Mouse (Mus musculus) neural tube, embryonic 14.5 days (tissue): ENCODE measurements around the gene Agap2. TPM values are rescaled to one million over a fixed set of nuclear protein-coding genes. Genes with fewer than 3 reads are reported as not detected.

Experiments used
- ATAC-seq: fragments of 200-750 bp; cut with Nextera tagmentation; 2 replicates; pipeline ENCODE4 v1.8.0; 2017; ENCODE audit warnings: low read depth, mild to moderate bottlenecking, moderate TSS enrichment, moderate library complexity
- H3K27ac ChIP-seq: fragments of 300-500 bp; sonication (generic); 2 replicates; pipeline ENCODE4 v1.5.1; 2014; ENCODE audit warnings: low read depth, mild to moderate bottlenecking, control low read depth, low read length, moderate library complexity, mixed read lengths
- H3K27me3 ChIP-seq: fragments of 300-500 bp; sonication (generic); 2 replicates; pipeline ENCODE4 v1.6.1; 2014; ENCODE audit warnings: low read length; ENCODE audit not compliant: control insufficient read depth, insufficient read depth
- H3K36me3 ChIP-seq: fragments of 300-500 bp; sonication (generic); 2 replicates; pipeline ENCODE4 v1.6.1; 2014; ENCODE audit warnings: low read length, mixed read lengths; ENCODE audit not compliant: control insufficient read depth, insufficient read depth
- H3K4me1 ChIP-seq: fragments of 300-500 bp; sonication (generic); 2 replicates; pipeline ENCODE4 v1.6.1; 2014; ENCODE audit warnings: low read length; ENCODE audit not compliant: control insufficient read depth, insufficient read depth
- H3K4me2 ChIP-seq: fragments of 300-500 bp; sonication (generic); 2 replicates; pipeline ENCODE4 v1.6.1; 2014; ENCODE audit warnings: mild to moderate bottlenecking, low read depth, low read length, control low read depth
- H3K4me3 ChIP-seq: fragments of 300-500 bp; sonication (generic); 2 replicates; pipeline ENCODE4 v1.5.1; 2014; ENCODE audit warnings: low read depth, low read length, control low read depth, mixed read lengths
- H3K9ac ChIP-seq: fragments of 300-500 bp; sonication (generic); replicated peaks from 2 replicates; pipeline ENCODE4 v1.6.1; 2014; ENCODE audit warnings: low read depth, mild to moderate bottlenecking, control low read depth, low read length, mixed read lengths
- H3K9me3 ChIP-seq: fragments of 300-500 bp; sonication (generic); 2 replicates; pipeline ENCODE4 v1.6.1; 2016; ENCODE audit warnings: low read length; ENCODE audit not compliant: control insufficient read depth
- WGBS: fragments of 180-500 bp; shearing (Covaris S2); extraction: QIAGEN DNeasy Blood & Tissue Kit; methylation state at CpG from one replicate; pipeline ENCODE4 v1.1.7; 2014; 5-methylcytosine and 5-hydroxymethylcytosine counted together
- polyA plus RNA-seq: library from polyadenylated mRNA; unstranded; fragments of >200 nt; fragmentation: Nextera tagmentation; extraction: Ambion mirVana; gene quantifications from 2 replicates; pipeline ENCODE4 v1.2.1, GENCODE M21; 2014

Agap2 gene
- polyA plus RNA-seq, 1 experiment from 2014 or later: 10.6 TPM

DNA sequence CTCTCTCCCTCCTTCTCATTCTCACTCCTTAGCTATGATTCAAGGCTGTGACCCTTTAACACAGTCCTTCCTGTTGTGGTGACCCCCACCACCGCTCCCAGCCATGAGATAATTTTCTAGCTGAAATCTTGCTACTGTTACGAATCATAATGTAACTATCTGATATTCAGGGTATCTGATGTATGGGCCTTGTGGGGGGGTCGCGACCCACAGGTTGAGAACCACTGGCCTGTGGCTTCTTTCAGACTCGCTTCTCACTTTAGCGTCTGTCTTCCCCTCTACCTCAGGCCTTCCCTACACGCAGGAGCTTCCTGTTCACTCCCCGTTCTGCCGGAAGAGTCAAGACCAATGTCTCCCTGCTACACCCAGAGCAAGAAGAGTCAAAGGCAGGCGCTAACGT is 43.4 kb downstream of the Agap2 start:
- no peaks in the 10 kb centered on the region for H3K9me3 ChIP-seq
- H3K4me2 ChIP-seq: no peak overlapping the region
- WGBS: 94% methylated on average over 11 of the region's 11 CpGs
- peaks cover 15% of the 10 kb centered on the region for H3K4me1 ChIP-seq
- H3K4me3 ChIP-seq: no peak overlapping the region
- H3K36me3 ChIP-seq: peaks cover 11% of the 10 kb centered on the region
- no peak for ATAC-seq
- no peak overlapping the region for H3K27ac ChIP-seq
- no peak overlapping the region for H3K9ac ChIP-seq
- H3K27me3 ChIP-seq: no peaks in the 10 kb centered on the region

DNA sequence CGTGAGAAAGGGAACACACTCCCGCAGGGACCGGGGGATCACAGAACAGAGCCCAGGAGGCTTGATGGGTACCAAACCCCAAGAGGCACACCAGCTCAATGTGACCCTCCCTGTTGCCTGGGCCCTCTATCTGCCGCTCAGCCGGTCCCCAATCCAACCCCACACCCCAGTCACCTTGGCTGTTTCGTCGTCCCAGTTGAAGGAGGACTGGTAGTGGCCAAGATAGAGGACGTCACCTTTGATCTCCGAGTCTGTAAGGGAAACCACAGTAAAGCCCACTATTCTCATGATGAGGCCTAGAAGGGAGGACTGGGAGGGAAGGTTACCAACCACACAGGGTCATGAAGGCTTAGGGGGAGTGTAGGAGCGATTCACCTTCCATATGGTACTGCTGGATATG is 44.1 kb downstream of the Agap2 start:
- Histone ChIP-seq H3K4me3 (no peak overlapping the region), H3K4me2 (no peak overlapping the region), H3K36me3 (peaks cover 11% of the 10 kb centered on the region)

DNA sequence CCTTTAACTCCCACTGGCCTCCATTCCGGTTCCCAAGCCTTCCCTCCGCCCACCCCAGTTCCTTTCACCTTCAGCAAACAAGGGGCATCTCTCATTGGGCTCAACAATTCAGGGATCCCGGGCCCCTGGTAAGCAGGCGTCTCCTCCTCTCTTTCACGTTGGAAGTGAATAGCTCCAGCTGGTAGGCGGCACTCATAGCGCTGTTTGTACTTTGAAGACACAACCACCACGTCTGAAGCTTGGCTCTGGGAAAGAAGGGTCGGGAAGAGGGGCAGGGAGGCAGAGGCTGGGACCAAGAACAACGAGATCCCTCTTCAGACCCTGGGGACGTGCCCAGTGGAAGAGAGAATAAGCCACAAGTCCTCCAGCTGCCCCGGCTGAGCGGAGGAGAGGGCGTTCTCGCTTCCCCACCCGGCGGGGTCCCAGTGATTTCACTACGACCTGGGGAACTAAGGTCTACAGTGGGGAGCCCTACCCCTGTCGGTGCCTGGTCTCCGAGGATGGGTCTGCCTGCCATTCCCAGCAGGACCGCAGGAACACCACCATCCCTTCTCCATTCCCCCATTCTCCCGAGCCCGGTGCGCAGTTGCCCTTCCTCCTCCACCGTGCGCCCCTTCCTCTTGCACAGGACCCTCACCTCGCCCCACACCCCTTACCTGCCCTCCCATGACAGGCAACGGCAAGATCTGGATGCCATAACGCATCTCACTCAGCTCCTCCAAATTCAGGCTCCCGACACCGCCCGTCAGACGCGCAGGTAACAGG is 45.4 kb downstream of the Agap2 start:
- Histone ChIP-seq H3K36me3 (peaks cover 11% of the 10 kb centered on the region), H3K27ac (peak overlapping the region; percentile 39; the same call in 1 of the 2 replicates), H3K9ac (peak overlapping the region; percentile 81), H3K4me3 (peak overlapping the region; percentile 84), H3K9me3 (no peaks in the 10 kb centered on the region), H3K4me2 (peak overlapping the region; percentile 87), H3K4me1 (peaks cover 15% of the 10 kb centered on the region), H3K27me3 (no peaks in the 10 kb centered on the region)
- 3% methylated on average over 34 of the region's 34 CpGs for WGBS
- ATAC-seq: peak; percentile 38

More for the DNA sequence above, 44.1 kb downstream of the Agap2 start:
- Histone ChIP-seq H3K9ac (no peak overlapping the region), H3K9me3 (no peaks in the 10 kb centered on the region), H3K27ac (no peak overlapping the region), H3K4me1 (peaks cover 15% of the 10 kb centered on the region), H3K27me3 (no peaks in the 10 kb centered on the region)
- 94% methylated on average over 10 of the region's 10 CpGs for WGBS
- ATAC-seq: no peak

DNA sequence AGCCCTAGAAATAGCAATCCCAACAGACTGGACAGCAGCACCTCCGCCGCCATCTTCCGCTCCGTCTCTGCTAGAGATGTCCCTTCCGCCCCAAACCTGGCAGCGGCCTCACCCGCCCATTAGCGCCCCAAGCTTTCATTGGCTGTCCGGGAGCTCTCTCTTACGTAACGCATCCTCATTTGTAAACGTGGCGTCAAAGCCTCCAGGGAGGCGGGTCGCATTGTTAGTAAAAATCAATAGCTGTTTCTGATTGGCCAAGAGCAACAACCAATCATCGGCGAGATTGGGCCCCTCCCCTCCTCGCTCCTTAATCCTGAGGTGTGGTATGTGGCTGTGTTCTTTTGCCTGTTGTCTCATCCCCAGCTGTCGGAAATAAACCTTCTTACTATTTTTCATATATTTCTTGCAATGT is 46.0 kb downstream of the Agap2 start, which contains the start of gene Os9:
Gene Os9, minus strand, starts transcription at position 66 of the 412 bp plus-strand sequence.
- Histone ChIP-seq H3K27ac (peak within 1 kb of the TSS; percentile 94), H3K4me2 (peak within 1 kb of the TSS; percentile 87), H3K4me1 (peaks cover 15% of the 10 kb centered on the region), H3K36me3 (peaks cover 11% of the 10 kb centered on the region), H3K27me3 (no peaks in the 10 kb centered on the region), H3K9ac (peak within 1 kb of the TSS; percentile 81), H3K4me3 (peak within 1 kb of the TSS; percentile 84), H3K9me3 (no peaks in the 10 kb centered on the region)
- peak; percentile 93 for ATAC-seq
- under 1% methylated on average over 19 of the region's 19 CpGs for WGBS

DNA sequence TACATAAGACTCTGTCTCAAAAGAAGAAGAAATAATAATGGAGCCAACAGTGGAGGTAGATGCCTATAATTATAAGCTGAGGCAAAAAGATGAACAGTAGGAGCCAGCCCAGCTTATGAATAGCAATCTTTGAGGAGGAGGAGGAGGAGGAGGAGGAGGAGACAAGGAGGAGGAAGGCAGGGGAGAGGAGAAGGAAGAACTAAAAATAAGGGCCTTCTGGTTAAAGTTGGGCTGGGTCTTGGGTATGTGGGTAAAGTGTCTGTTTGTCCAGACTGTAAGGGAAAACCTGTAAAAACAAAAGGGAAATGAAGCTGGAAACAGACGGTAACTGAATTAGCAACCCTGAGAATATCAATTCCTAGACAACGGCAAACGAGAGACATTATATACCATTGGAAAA is 46.9 kb downstream of the Agap2 start:
- H3K9me3 ChIP-seq: no peaks in the 10 kb centered on the region
- H3K4me3 ChIP-seq: peak overlapping the region; percentile 84
- ATAC-seq: no peak
- H3K27ac ChIP-seq: peak overlapping the region; percentile 94; the same call in 1 of the 2 replicates
- H3K4me2 ChIP-seq: peak overlapping the region; percentile 61
- H3K4me1 ChIP-seq: peaks cover 15% of the 10 kb centered on the region
- peak overlapping the region; percentile 47 for H3K9ac ChIP-seq
- no peaks in the 10 kb centered on the region for H3K27me3 ChIP-seq
- H3K36me3 ChIP-seq: peaks cover 10% of the 10 kb centered on the region
- 73% methylated on average over 3 of the region's 3 CpGs for WGBS

DNA sequence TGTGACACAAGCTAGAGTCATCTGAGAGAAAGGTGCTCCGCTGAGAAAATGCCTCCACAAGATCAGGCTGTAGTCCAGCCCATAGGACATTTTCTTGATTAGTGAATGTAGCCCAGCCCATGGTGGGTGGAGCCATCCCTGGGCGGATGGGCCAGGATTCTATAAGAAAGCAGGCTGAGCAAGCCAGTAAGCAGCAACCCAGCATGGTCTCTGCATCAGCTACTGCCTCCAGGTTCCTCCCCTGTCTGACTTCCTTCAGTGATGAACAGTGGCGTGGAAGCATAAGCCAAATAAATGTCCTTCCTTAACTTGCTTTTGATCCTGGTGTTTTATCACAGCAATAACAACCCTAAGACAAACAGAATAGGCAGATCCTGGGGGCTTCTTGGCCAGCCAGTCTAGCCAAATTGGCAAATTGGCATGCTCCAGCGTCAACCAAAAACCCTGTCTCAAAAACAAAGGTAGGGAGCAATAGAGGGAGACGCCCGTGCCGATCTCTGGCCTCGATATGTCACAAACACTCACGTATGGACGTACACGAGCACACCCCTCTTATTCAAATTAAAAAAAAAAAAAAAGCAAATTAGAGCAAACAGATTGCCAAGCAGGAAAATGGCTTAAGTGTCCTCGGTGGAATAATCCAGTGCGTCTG is 47.8 kb downstream of the Agap2 start:
- H3K36me3 ChIP-seq: peaks cover 2% of the 10 kb centered on the region
- H3K9ac ChIP-seq: peak overlapping the region; percentile 42
- no peaks in the 10 kb centered on the region for H3K9me3 ChIP-seq
- no peaks in the 10 kb centered on the region for H3K27me3 ChIP-seq
- H3K4me2 ChIP-seq: peak overlapping the region; percentile 61
- H3K4me1 ChIP-seq: peaks cover 15% of the 10 kb centered on the region
- peak overlapping the region; percentile 94 for H3K27ac ChIP-seq
- WGBS: 7% methylated on average over 13 of the region's 13 CpGs
- ATAC-seq: peak; percentile 23; the same call in 1 of the 2 replicates
- H3K4me3 ChIP-seq: peak overlapping the region; percentile 18

DNA sequence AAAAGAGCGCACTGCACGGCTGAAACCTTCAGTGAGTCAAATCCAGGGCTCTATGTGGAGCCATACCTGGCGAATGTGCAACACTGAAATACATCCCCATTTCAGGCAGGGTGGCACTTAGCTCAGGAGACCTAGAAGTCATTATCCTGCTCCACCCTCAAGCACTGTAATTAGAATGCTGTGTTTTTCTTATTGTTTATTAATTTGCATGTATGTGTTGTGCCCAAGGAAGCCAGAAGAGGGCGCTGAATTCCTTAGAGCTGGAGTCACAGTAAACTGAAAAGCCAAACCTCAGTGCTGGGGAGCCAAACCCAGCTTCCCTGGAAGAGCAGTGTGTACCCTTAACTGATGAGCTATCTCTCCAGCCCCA is 48.3 kb downstream of the Agap2 start:
- WGBS: 1% methylated on average over 4 of the region's 4 CpGs
- peaks cover 2% of the 10 kb centered on the region for H3K36me3 ChIP-seq
- no peaks in the 10 kb centered on the region for H3K27me3 ChIP-seq
- peak; percentile 18 for ATAC-seq
- H3K9me3 ChIP-seq: no peaks in the 10 kb centered on the region
- H3K9ac ChIP-seq: peak overlapping the region; percentile 42
- H3K27ac ChIP-seq: peak overlapping the region; percentile 94
- peak overlapping the region; percentile 61 for H3K4me2 ChIP-seq
- peak overlapping the region; percentile 18 for H3K4me3 ChIP-seq
- H3K4me1 ChIP-seq: peaks cover 15% of the 10 kb centered on the region

DNA sequence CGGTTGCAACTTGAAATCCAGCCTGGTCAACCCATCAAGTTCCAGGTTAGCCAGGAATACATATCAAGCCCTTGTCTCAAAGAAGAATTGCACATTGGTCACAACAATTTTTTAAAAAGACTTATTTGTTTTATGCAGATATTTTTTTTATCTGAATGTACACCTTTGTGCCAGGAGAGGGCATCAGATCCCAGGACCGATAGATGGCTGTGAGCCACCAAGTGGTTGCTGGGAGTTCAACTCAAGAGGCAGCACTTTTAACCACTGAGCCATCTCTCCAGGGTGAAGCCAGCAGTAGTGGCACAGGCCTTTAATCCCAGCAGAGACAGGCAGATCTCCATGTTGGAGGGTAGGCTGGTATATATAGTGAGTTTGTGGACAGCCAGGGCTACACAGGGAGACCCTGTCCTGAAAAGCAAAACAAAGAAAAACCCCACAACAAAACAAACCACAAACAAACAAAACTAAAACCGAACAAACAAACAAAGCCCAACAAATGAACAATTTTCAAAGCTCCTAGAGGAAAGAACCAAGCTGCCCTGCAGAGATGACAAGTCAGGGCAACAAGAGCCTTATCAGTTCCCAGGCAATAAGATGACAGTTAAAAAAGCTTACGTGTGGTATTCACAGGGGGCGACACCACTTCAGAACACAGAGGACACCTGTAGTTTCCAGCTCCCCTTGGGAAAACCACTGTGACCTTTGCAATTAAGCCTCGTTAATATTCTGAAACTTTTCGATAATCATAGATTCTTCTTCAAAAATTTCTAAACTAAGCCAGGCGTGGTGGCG is 50.3 kb downstream of the Agap2 start:
- no peaks in the 10 kb centered on the region for H3K9me3 ChIP-seq
- H3K4me1 ChIP-seq: peaks cover 7% of the 10 kb centered on the region
- H3K4me3 ChIP-seq: no peak overlapping the region
- no peak overlapping the region for H3K27ac ChIP-seq
- no peaks in the 10 kb centered on the region for H3K27me3 ChIP-seq
- no peak overlapping the region for H3K4me2 ChIP-seq
- WGBS: 80% methylated on average over 9 of the region's 9 CpGs
- no peaks in the 10 kb centered on the region for H3K36me3 ChIP-seq
- ATAC-seq: no peak
- H3K9ac ChIP-seq: no peak overlapping the region
